Mouse (Mus musculus) erythroid progenitor cell, adult 5-6 weeks (primary cell): Measurements from ENCODE around the gene Nol10. TPM values are rescaled to one million over a fixed set of nuclear protein-coding genes. Genes with fewer than 3 reads are reported as not detected.

Experiments
- total RNA-seq, 2 experiments: library from RNA; stranded (forward) in 1 of 2; stranded (reverse) in 1 of 2; fragments of 150-400 nt in 1 of 2; fragments of 186-747, 209-891 nt in 1 of 2; gene quantifications; 2 replicates each; pipeline versions ENCODE4 v1.2.3 to v1.2.4; 2015 to 2017; ENCODE audit warnings: low replicate concordance in 2 of 2

Nol10 gene
- total RNA-seq, 2 experiments from 2014 or later = 3.1 to 4.2 TPM

Other genes starting within 250 kb of the Nol10 start
- not detected in 2 replicates for gene Kcnf1, start 171.6 kb upstream of the Nol10 start, total RNA-seq (2015; ENCODE audit: low replicate concordance)
- gene Kcnf1, start 171.6 kb upstream of the Nol10 start, total RNA-seq (2017; ENCODE audit: low replicate concordance) = not detected in 2 replicates
- 50.1 and 54.5 TPM in 2 replicates for gene Pdia6, start 81.9 kb upstream of the Nol10 start, total RNA-seq (2015; ENCODE audit: low replicate concordance)
- gene Pdia6, start 81.9 kb upstream of the Nol10 start, total RNA-seq (2017; ENCODE audit: low replicate concordance) = 51.6 and 57.5 TPM in 2 replicates
- gene Atp6v1c2, start 19.1 kb upstream of the Nol10 start, total RNA-seq (2015; ENCODE audit: low replicate concordance) = not detected in 2 replicates
- not detected in 2 replicates for gene Atp6v1c2, start 19.1 kb upstream of the Nol10 start, total RNA-seq (2017; ENCODE audit: low replicate concordance)
- 1,351 and 1,432 TPM in 2 replicates for gene Odc1, start 196.3 kb downstream of the Nol10 start, total RNA-seq (2015; ENCODE audit: low replicate concordance)
- gene Odc1, start 196.3 kb downstream of the Nol10 start, total RNA-seq (2017; ENCODE audit: low replicate concordance) = 1,739 and 2,218 TPM in 2 replicates